Mouse (Mus musculus): ENCODE results near the gene Lrch4. TPM values are rescaled to one million over a fixed set of nuclear protein-coding genes. Genes with fewer than 3 reads are reported as not detected.
A peak's percentile ranks its signal among the peaks of the same experiment; 100 is the strongest.
"Not testable (repeated sequence)": the region's sequence is repeated elsewhere in the genome, so short reads cannot be mapped to it uniquely, and the experiment has no call there.

The Lrch4 gene
- polyA plus RNA-seq, 1 experiment from 2014 or later, result 21.4 TPM

DNA sequence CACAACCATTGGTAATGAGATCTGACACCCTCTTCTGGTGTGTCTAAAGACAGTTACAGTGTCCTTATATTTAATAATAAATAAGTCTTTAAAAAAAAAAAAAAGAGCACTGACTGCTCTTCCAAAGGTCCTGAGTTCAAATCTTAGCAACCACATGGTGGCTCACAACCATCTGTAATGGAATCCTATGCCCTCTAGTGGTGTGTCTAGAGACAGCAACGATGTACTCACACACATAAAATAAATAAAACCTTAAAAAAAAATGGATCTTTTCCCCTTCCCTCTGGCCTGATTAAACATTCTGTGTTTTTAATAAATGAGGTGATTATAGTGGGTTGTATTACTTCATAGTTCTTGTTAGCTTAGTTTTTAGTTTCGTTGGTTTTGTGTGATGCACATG lies 14.0 kb upstream of the Lrch4 start:
- ATAC-seq (replicated peaks), result not testable (repeated sequence)
- WGBS, result 95% methylated on average over 2 of the region's 2 CpGs

GRCm38 (mm10) chr5:137615347-137615746 lies 13.6 kb upstream of the Lrch4 start:
- Histone ChIP-seq H3K27me3 (no peaks in the 10 kb centered on the region), H3K27ac (replicated peaks) (no peak overlapping the region), H3K4me2 (replicated peaks) (no peak overlapping the region), H3K4me1 (no peaks in the 10 kb centered on the region), H3K36me3 (no peaks in the 10 kb centered on the region), H3K4me3 (no peak overlapping the region), H3K9ac (replicated peaks) (no peak overlapping the region), H3K9me3 (no peaks in the 10 kb centered on the region)
- 94% methylated on average over 7 of the region's 7 CpGs for WGBS
- ATAC-seq (replicated peaks), result no peak

More for the DNA sequence above, 14.0 kb upstream of the Lrch4 start:
- H3K36me3 ChIP-seq; H3K4me3 ChIP-seq; H3K27me3 ChIP-seq; H3K4me2 ChIP-seq (replicated peaks); H3K9me3 ChIP-seq; H3K27ac ChIP-seq (replicated peaks); H3K9ac ChIP-seq (replicated peaks); H3K4me1 ChIP-seq: not testable (repeated sequence)

GRCm38 (mm10) chr5:137623937-137624530 lies 4.9 kb upstream of the Lrch4 start:
- Histone ChIP-seq H3K4me2 (replicated peaks) (no peak overlapping the region), H3K27ac (replicated peaks) (no peak overlapping the region), H3K4me3 (no peak overlapping the region), H3K9me3 (no peaks in the 10 kb centered on the region), H3K27me3 (no peaks in the 10 kb centered on the region), H3K36me3 (no peaks in the 10 kb centered on the region), H3K9ac (replicated peaks) (no peak overlapping the region), H3K4me1 (peaks cover 8% of the 10 kb centered on the region)
- no peak for ATAC-seq (replicated peaks)
- 88% methylated on average over 11 of the region's 11 CpGs for WGBS

DNA sequence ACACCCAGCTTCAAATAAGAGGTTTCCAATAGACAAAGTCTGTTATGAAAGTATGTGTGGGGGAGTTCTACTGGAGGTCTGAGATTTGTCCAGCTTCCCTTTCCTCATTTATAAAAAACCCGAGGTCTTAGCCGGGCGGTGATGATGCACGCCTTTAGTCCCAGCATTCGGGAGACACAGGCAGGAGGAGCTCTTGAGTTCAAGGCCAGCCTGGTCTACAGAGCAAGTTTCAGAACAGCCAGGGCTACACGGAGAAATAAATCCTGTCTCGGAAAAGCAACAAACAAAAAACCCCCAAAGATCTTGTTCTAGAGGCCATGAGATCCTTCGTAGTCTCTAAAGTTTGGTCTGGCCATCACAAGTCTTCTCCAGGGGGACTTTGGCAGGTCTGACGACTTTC lies 930 bp upstream of the Lrch4 start:
- no peaks in the 10 kb centered on the region for H3K27me3 ChIP-seq
- peaks cover 38% of the 10 kb centered on the region for H3K4me1 ChIP-seq
- H3K4me2 ChIP-seq (replicated peaks), result peak overlapping the region; percentile 65
- no peaks in the 10 kb centered on the region for H3K36me3 ChIP-seq
- 3% methylated on average over 9 of the region's 9 CpGs for WGBS
- no peak for ATAC-seq (replicated peaks)
- peak overlapping the region; percentile 54 for H3K4me3 ChIP-seq
- H3K9ac ChIP-seq (replicated peaks), result peak overlapping the region; percentile 65
- H3K9me3 ChIP-seq, result no peaks in the 10 kb centered on the region
- H3K27ac ChIP-seq (replicated peaks), result peak overlapping the region; percentile 90

DNA sequence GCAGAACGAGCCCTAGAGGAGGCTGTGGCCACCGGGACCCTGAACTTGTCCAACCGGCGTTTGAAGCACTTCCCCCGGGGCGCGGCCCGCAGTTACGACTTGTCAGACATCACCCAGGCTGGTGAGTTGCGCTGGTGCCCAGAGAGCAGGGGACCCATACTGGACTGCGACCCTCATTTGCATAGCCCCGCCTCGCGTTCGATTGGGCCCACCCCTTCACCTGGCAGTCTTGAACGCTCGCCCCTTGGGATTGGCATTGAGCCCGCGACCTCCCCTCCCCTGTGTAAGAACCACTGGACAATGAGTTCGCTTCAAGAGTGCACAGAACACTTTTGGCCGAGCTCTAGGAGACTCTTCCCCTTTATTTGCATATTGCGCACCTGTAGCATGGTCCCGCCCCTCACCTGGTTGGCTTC lies 393 bp downstream of the Lrch4 start:
- WGBS, result under 1% methylated on average over 23 of the region's 23 CpGs
- no peaks in the 10 kb centered on the region for H3K27me3 ChIP-seq
- H3K4me1 ChIP-seq, result peaks cover 38% of the 10 kb centered on the region
- H3K4me2 ChIP-seq (replicated peaks), result peak overlapping the region; percentile 74
- peak overlapping the region; percentile 86 for H3K27ac ChIP-seq (replicated peaks)
- no peaks in the 10 kb centered on the region for H3K9me3 ChIP-seq
- peak overlapping the region; percentile 57 for H3K4me3 ChIP-seq
- H3K9ac ChIP-seq (replicated peaks), result peak overlapping the region; percentile 65
- H3K36me3 ChIP-seq, result peaks cover 7% of the 10 kb centered on the region
- ATAC-seq (replicated peaks), result peak; percentile 7

- H3K4me1 ChIP-seq, result peaks cover 38% of the 10 kb centered on the region
- ATAC-seq (replicated peaks), result no peak
- H3K27ac ChIP-seq (replicated peaks), result no peak overlapping the region
- no peaks in the 10 kb centered on the region for H3K9me3 ChIP-seq
- no peaks in the 10 kb centered on the region for H3K27me3 ChIP-seq
- H3K9ac ChIP-seq (replicated peaks), result peak overlapping the region; percentile 65
- 29% methylated on average over 6 of the region's 6 CpGs for WGBS
- H3K4me3 ChIP-seq, result peak overlapping the region; percentile 57
- peaks cover 9% of the 10 kb centered on the region for H3K36me3 ChIP-seq
- H3K4me2 ChIP-seq (replicated peaks), result peak overlapping the region; percentile 74
Measured at GRCm38 (mm10) chr5:137629906-137630545, 1.1 kb downstream of the Lrch4 start.

DNA sequence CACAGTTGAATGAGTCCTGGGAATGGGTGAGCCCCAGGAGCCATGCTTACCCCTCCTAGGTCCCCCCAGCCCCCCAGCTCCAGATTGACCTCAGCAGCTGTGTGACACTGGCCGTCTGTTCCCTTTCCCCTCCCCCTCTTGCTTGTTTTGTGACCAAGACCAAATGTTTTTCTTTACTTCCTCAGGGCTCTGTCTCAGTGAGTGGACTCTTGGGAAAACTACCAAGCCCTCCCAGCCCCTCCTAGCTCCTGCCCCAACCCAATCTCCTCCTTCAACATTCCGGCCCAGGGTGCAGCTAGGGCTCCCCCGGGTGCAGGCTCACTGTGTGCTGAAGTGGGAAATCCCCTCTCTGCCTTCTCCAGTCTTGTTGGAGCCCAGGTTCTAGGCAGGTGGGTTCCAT lies 1.7 kb downstream of the Lrch4 start:
- ATAC-seq (replicated peaks), result no peak
- no peaks in the 10 kb centered on the region for H3K9me3 ChIP-seq
- H3K4me3 ChIP-seq, result 0 out of 2 replicates have a peak overlapping the region, but pooled peaks have one; percentile 57
- no peak overlapping the region; the same call in 1 of the 2 replicates for H3K9ac ChIP-seq (replicated peaks)
- no peaks in the 10 kb centered on the region for H3K27me3 ChIP-seq
- WGBS, result 65% methylated on average over 3 of the region's 3 CpGs
- H3K36me3 ChIP-seq, result peaks cover 14% of the 10 kb centered on the region
- H3K4me1 ChIP-seq, result peaks cover 38% of the 10 kb centered on the region
- 0 out of 2 replicates have a peak overlapping the region, but pooled peaks have one; percentile 17 for H3K27ac ChIP-seq (replicated peaks)
- H3K4me2 ChIP-seq (replicated peaks), result peak overlapping the region; percentile 74

DNA sequence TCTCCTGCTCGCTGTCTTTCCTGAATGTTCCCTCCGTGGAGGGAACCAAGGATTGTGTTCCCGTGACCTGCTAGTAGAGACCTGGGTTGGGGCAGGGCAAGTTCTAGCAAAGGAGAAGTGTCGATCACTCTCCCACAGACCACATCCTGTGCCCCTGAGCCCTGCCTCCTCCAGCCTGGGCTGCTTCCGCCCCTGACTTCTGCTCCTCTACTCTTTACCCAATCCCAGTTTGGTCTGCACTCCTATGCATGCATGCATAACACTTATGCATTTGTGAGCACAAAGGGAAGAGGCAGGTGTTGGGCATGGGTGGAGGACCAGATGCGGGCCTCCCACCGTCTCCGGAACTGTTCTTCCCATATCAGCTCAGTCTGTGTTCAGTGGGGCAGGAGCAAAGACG lies 2.2 kb downstream of the Lrch4 start:
- peaks cover 38% of the 10 kb centered on the region for H3K4me1 ChIP-seq
- H3K4me3 ChIP-seq, result no peak overlapping the region
- 82% methylated on average over 9 of the region's 9 CpGs for WGBS
- 0 out of 2 replicates have a peak overlapping the region, but pooled peaks have one; percentile 17 for H3K27ac ChIP-seq (replicated peaks)
- H3K36me3 ChIP-seq, result peaks cover 18% of the 10 kb centered on the region
- H3K4me2 ChIP-seq (replicated peaks), result no peak overlapping the region
- H3K9ac ChIP-seq (replicated peaks), result no peak overlapping the region; the same call in 1 of the 2 replicates
- H3K9me3 ChIP-seq, result no peaks in the 10 kb centered on the region
- H3K27me3 ChIP-seq, result no peaks in the 10 kb centered on the region
- no peak for ATAC-seq (replicated peaks)

GRCm38 (mm10) chr5:137631591-137631990 lies 2.7 kb downstream of the Lrch4 start:
- Histone ChIP-seq H3K27ac (replicated peaks) (no peak overlapping the region), H3K4me3 (no peak overlapping the region), H3K9me3 (no peaks in the 10 kb centered on the region), H3K9ac (replicated peaks) (no peak overlapping the region), H3K4me2 (replicated peaks) (no peak overlapping the region), H3K36me3 (peaks cover 23% of the 10 kb centered on the region), H3K4me1 (peaks cover 38% of the 10 kb centered on the region), H3K27me3 (no peaks in the 10 kb centered on the region)
- no peak for ATAC-seq (replicated peaks)
- WGBS, result 83% methylated on average over 4 of the region's 4 CpGs

DNA sequence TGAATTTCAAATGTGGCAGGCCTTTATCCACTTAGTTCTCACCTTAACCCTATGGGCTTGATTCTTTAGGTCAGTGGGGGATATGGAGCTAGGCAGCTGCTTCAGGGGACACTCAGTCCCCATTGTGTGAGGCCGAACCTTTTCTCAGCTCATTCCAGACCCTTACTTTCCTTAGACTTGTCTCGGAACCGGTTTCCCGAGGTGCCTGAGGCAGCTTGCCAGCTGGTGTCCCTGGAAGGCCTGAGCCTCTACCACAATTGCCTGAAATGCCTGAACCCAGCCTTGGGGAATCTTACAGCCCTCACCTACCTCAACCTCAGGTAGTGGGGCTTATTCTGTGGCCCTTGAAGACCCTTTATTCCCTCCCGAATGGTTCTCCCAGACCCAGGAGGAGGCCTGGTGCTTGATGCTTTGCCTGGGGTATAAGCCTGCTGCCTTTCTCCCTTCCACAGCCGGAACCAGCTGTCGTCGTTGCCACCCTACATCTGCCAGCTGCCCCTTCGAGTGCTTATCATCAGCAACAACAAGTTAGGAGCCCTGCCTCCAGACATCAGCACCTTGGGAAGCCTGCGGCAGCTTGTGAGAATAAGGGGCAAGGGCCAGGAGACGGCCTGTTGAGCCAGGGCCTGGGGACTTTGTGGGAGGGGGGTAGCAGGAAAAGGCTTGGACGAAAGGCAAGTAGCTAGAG lies 4.6 kb downstream of the Lrch4 start:
- H3K4me1 ChIP-seq, result peaks cover 30% of the 10 kb centered on the region
- H3K4me3 ChIP-seq, result no peak overlapping the region
- no peaks in the 10 kb centered on the region for H3K27me3 ChIP-seq
- H3K36me3 ChIP-seq, result peaks cover 42% of the 10 kb centered on the region
- H3K9ac ChIP-seq (replicated peaks), result no peak overlapping the region
- ATAC-seq (replicated peaks), result no peak
- H3K9me3 ChIP-seq, result no peaks in the 10 kb centered on the region
- WGBS, result 78% methylated on average over 12 of the region's 12 CpGs
- no peak overlapping the region for H3K27ac ChIP-seq (replicated peaks)
- H3K4me2 ChIP-seq (replicated peaks), result no peak overlapping the region

- no peak overlapping the region for H3K4me2 ChIP-seq (replicated peaks)
- no peak overlapping the region for H3K9ac ChIP-seq (replicated peaks)
- WGBS, result 87% methylated on average over 7 of the region's 7 CpGs
- peaks cover 10% of the 10 kb centered on the region; the same call in 1 of the 2 replicates for H3K27me3 ChIP-seq
- H3K4me1 ChIP-seq, result no peaks in the 10 kb centered on the region
- no peak overlapping the region for H3K4me3 ChIP-seq
- no peak for ATAC-seq (replicated peaks)
- H3K9me3 ChIP-seq, result no peaks in the 10 kb centered on the region
- no peak overlapping the region for H3K27ac ChIP-seq (replicated peaks)
- H3K36me3 ChIP-seq, result peaks cover 61% of the 10 kb centered on the region
Measured at GRCm38 (mm10) chr5:137639472-137639871, 10.6 kb downstream of the Lrch4 start.

DNA sequence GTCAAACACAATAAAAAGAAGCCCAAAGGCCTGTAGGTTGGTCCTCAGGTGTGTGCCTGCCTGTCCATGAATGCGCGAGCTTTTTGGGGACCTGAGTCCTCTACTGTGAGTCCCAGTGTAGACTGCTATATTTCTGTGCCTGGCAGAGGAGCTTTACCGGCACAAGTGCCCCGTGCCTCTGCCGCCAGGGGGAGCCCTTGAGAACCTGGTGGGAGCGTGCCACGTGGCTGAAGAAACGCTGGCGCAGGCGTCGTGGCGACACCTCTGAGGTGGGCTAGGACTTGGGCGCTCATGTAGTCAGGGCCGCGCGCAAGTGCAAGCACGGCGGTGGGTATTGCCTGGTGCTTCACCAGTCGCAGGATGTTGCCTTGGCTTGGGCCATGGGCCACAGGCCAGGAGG lies 12.1 kb downstream of the Lrch4 start, which contains the start of gene Sap25:
Sap25 (plus strand) TSS at position 281 of the 400 bp plus-strand sequence.
- Histone ChIP-seq H3K4me1 (peaks cover 9% of the 10 kb centered on the region), H3K27me3 (peaks cover 25% of the 10 kb centered on the region), H3K4me3 (no peak within 1 kb of the TSS), H3K9me3 (no peaks in the 10 kb centered on the region), H3K9ac (replicated peaks) (no peak within 1 kb of the TSS), H3K36me3 (peaks cover 52% of the 10 kb centered on the region), H3K27ac (replicated peaks) (no peak within 1 kb of the TSS), H3K4me2 (replicated peaks) (no peak within 1 kb of the TSS)
- WGBS, result 88% methylated on average over 19 of the region's 19 CpGs
- ATAC-seq (replicated peaks), result no peak

All from forebrain, embryonic 15.5 days (tissue).